Mouse (Mus musculus): Measurements from ENCODE around the gene Ccdc85b.
"Not testable (repeated sequence)": the region's sequence is repeated elsewhere in the genome, so short reads cannot be mapped to it uniquely, and the experiment has no call there.

The Ccdc85b gene

DNA sequence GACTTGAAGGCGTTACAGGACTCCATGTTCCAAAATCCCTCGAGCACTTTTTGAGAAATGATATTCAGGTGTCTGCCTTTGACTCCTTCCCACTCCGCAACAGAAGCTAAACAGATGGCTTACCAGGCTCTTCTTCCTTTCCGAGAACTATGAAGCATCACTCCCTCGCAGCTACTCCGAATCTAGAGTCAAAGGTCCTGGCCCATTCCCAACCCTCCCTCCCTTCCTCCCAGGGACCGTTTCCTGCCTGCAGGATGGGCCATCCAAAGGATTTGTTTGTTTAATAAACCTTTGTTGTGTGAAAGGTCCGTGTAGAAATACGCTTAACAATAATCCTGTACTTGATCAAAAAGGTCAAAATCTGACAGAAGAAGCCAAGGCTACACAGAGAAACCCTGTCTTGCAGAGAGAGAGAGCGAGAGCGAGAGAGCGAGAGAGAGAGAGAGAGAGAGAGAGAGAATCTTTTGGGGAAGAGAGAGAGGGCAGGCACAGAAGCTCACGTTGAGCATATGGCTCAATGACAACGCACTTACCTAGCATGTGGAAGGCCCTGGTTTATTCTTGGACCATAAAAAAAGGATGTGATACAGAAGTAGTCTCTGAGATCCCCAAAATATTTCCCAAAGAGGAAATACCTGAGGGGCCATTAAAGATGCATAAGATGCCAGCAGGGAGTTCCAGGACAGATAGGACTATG, at the start of gene Ccdc85b:
Gene Ccdc85b (minus strand): TSS at position 149 of the 697 bp plus-strand sequence.
- no peak for DNase-seq

DNA sequence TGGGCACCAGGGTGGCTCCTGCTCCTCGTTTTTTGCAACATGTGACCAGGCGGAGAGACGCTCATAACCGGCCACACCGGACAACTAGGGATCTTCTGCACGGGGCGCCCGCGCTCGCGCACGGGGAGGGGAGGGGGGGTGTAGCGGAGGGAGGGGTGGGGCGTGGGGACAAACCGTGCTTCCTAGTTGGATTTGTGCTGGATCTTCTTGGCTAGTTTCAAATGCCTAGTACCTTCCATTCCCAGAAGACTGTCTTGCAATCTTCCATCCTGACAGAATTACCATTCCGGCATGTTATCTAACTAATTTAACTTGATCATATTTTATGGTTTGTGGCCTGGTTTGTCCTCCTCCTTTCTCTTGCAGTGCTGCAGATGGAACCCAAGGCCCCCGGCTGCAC, 46.0 kb upstream of the Ccdc85b start, which contains the start of gene 1700020D05Rik:
Gene 1700020D05Rik (minus strand): TSS at position 101 of the 400 bp plus-strand sequence.
- DNase-seq = no peak

DNA sequence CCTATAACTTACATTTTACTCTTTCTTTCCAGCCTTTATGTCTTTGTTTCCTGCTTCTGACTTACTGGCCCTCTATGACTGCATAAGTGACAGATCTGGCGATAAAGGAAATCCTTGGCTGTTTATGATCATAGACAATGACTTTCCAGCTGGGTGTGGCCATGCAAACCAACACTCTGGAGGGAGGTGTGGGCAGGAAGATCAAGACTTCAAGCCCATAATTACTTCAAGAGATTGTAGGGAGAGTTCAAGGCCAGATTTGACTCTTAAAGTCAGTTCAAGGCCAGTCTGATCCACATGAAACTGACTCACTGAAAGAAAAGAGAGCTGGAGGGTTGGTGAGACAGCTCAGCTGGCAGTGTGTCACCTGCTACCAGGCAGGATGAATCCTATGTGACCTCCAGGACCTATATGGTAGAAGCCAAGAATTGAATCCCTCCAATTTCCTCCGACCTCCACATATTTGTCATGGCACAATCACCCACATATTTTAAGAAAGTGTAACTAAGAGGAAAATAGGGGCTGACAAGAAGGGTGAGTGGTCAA, 42.7 kb upstream of the Ccdc85b start:
- no peak for DNase-seq

DNA sequence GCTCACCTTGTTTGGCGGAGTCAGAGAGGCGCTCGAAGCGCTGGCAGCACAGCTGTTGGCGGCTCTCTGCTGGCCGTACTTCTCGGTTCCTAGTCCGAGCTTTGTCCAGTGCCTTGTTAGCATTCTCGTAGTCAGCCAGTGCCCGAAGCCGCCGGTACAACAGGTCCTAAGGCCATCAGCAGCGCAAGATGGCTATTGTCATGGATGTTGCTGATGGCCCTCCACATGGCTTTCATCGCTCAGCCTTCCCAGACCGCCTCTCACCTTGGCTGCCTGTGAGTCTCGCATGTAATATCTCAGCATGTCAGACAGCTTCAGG, 38.3 kb upstream of the Ccdc85b start:
- no peak for DNase-seq

DNA sequence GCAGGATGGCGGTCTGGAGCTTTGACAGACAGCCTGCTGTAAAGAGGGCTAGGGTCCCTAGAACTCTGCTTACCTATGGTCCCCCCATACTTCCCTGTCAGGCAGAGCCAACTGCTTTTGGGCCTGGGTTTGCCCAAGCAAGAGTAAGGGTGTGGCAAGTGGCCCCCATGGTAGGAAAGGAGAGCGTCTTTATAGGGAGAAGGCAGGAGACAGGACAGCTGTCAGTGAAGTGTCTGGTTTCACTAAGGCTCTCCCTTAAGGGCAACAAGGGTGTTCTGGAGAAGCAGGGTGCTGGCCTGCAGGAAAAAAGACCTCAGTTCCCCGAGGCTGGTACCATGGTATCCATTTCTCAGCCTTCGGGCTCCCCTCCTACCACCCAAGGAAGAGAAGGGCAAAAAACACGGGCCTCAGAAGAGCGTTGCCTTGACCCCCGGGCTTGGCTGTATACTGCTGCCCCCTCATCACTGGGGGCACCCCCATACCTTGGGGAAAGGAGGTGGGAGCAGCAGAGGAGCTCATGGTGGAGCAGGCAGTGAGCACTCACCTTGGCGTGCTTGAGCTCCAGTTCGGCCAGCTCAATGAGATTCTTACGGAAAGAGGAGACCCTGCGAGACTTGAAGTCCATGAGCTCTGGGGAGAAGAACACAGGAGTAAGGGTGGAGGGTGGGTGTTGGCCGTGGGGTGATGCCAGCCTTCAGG, 37.8 kb upstream of the Ccdc85b start:
- DNase-seq = no peak

DNA sequence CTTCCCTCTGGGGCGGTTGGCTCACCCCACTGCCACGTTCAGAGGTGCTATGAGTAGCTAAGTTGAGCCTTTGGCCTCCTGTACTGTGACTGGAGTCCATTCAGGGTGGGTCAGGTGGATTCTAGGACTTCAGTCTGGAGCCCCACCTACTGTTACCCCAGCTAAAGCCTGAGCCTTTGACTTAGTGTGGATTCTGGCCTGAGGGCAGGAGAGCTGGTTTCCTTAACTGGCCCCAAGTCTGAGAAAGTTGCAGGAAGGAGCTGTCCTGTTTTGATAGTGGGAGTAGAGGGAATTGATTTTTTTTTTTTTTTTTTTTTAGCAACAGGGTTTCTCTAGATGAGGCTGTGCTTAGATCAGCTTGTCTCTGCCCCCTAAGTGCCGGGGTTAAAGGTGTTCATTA, 36.6 kb upstream of the Ccdc85b start:
- DNase-seq = no peak

DNA sequence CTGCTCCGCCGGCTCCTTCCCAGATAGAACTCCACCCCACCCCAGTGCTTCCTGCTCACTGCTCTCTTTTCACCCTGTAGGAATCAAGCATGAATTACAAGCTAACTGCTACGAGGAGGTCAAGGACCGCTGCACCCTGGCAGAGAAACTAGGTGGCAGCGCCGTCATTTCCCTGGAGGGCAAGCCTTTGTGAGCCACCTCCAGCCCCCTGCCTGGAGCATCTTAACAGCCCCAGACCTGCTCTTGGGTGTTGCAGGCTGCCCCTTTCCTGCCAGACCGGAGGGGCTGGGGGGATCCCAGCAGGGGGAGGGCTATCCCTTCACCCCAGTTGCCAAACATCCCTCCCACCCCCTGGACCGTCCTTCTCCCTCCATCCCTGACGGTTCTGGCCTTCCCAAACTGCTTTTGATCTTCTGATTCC, 35.6 kb upstream of the Ccdc85b start:
- not testable (repeated sequence) for DNase-seq

DNA sequence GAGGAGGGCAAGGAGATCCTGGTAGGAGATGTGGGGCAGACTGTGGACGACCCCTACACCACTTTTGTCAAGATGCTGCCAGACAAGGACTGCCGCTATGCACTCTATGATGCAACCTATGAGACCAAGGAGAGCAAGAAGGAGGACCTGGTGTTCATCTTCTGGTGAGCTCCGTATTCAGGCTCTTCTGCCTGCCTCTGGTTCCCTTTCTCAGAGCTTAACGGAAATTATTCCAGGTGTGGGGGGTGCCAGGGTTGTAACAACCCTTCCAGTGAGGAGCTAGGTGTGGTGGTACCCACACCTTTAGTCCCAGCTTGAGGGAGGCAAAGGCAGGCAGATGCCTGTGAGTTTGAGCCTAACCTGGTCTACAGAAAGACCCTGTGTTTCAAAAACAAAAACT, 34.9 kb upstream of the Ccdc85b start:
- DNase-seq = no peak

DNA sequence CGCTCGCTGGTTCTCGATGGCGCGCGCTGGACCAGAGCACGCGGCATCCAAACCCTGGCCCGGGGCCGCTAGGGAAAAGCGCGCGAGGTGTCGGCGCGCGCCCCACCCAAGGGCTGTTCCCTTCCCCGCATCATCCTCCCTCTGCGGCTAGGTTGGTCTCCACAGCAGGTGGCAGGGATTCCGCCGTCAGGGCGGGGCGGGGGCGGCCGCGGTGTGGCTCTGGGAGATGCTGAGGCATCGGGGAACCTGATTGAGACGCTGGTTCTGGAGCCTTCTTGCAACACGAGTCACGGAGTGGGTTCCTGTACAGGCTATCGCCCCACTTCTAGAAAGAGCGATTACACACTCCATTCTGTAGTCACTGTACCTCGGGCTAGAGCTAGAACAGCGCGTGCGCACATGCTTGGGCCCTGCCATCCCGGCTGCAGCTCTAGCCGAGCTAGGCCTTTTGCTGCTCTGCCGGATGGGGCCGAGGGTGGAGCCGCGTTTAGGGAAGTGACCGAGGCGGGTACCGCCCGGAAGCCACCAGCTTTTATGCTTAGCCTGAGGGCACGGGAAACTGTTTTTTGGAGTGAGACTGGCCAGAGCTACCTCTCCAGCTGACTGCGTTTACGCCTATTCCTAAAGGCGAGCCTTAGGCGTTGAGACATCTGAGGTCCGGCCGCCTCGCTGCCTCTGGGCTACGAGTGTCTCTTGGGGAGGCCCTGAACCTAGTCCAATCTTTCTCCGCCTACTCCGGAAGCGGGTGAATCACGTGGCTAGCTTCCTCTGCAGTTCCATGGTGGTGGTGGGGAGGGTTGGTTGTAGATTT, 33.4 kb upstream of the Ccdc85b start:
- DNase-seq = peak; percentile 93

DNA sequence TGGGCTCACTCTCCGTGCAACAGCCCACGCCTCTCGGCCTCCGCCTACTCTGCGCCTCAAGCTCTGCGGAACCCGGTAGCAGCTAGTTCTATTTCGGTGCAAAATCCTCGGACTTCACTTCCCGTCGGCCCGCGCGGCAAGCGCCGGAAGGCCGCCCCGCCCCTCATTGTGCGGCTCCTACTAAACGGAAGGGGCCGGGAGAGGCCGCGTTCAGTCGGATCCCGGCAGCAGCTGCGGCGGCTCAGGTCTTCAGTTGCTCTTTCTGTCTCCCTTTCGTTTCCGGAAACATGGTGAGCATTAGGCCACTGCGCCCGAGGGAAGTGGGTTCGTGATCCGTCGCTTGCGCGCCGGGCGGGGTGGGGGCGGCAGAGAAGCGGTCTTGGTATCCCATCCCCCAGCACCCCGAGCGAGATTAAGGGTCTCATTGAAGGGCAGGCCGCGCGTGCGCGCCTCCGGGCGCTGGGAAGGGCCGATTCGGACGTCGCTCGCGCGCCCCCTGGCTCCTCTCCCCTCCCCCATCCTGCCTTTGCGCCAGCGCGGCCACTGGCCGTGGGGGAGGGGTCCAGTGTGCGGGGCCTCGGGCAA, 32.7 kb upstream of the Ccdc85b start, which contains the start of gene Cfl1:
Gene Cfl1 (plus strand): TSS at position 143 of the 585 bp plus-strand sequence.
- peak; percentile 98 for DNase-seq

DNA sequence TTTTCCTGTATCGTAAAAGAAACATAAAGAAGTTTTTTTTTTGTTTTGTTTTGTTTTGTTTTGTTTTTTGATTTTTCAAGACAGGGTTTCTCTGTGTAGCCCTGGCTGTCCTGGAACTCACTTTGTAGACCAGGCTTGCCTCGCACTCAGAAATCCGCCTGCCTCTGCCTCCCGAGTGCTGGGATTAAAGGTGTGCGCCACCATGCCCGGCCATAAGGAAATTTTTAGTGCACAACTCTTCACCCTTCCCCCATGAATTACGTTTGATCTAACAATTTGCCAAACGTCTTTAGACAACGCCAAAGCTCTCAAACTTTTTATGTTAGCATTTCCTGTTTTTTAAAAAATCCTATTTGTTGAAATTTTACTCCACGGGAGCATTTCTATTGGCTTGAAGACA, 32.0 kb upstream of the Ccdc85b start:
- peak; percentile 9 for DNase-seq

DNA sequence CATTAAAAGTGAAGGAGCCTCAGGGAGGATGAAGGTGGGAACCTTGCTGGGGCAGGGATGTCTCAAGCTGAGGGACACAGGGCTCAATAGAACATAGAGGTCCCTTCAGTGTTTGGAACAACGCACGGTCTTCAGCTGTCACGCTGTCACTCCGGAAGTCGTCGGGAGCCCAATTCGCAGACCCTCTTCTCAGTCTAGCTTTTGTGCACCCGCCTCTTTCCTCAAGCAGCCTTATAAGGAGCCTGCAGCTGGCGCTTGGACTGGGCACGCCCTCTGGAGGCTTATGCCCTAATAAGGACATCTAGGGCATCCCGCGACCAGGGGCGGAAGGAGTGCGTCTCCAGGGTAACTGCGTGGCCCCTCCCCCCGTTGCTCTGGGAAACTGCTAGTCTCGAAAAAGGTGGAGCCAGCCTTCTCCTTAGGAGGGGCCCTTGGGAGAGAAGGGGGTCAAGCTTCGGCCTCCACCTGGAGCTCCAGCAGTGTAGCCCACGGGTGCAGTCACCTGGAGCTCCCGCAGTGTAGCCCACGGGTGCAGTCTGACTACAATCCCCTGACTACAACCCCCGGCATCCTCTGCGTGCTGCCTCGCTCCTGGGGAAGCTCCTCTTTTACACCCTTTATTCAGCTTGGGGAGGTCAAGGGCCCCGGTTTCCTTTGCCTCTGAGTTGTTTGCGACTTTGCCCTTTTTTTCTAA, 31.3 kb upstream of the Ccdc85b start:
- peak; percentile 99 for DNase-seq

DNA sequence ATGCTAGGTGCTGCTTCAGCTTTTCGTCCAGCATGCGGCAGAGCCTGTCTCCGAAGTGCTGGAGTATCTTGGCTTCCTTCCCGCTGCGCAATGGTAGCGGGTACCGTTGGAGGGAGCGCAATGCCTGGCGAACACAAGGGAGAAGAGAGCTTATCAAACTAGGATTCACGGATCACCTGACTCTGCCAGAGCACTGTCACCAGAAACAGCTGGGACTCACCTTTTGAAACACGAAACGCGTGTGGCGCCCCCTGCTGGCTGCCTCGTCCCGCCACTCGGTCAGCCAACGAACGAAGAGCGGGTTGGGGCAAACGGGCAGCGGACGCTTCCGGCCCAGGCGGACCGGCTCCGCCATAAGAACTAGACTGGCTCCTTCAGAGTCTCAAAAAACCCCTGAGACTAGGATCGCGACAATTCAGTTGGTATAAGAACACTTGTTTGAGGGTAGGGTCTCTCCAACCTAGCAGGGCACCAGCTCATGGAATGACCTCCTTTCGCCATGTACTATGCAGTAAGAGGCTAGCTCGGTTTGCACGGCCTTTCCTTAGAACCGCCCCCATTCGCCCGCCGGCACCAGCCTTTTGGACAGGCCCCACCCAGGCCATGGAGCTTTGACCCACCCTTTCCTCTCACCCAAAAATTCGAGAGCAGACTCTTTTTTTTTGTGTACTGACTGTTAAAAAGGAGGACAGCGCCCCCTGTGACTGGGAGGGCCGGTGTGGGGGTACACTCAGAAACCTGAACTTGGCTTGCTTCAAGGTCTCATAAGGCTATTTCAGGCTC, 30.3 kb upstream of the Ccdc85b start, which contains the start of gene Mus81:
Gene Mus81 (minus strand): TSS at position 635 of the 783 bp plus-strand sequence.
- DNase-seq = peak; percentile 99

DNA sequence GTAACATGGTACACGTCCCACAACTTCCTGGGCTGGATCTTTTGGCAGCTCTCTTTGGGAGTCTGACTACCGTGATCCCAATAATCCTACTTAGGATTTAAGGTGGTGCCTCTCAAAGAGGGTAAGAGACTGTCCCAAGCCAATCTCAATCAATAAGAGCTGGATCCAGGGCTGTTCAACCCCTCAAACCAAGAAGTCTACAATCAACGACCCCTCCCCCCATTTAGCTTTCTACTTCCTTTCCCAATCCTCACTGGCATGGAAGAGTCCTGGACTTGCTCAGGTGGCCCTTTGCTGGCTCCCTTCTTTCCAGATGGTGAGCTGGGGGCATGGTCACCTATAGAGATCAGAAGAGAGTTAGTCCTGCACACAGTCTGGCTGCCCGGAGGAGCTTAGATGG, 29.1 kb upstream of the Ccdc85b start:
- peak; percentile 7 for DNase-seq

DNA sequence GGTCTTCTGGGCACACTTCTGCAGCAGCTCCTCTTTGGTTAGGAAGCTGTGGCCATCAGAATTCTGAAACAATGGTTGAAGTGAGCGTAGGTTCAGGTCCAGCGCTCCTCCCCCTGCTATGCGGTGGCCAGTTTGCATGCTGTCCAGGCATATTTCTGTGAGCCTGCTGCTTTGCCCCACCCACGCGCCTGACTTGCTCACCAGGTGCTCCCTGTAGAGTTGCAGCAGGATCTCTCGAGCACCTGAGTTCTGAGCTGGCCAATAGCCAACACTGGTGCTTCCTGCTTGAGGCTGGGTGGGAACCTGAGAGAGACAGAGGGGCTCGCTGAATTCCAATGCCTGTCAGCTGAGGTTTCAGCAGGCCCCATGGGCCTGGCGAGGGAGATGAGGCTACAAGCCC, 28.6 kb upstream of the Ccdc85b start:
- DNase-seq = peak; percentile 66

DNA sequence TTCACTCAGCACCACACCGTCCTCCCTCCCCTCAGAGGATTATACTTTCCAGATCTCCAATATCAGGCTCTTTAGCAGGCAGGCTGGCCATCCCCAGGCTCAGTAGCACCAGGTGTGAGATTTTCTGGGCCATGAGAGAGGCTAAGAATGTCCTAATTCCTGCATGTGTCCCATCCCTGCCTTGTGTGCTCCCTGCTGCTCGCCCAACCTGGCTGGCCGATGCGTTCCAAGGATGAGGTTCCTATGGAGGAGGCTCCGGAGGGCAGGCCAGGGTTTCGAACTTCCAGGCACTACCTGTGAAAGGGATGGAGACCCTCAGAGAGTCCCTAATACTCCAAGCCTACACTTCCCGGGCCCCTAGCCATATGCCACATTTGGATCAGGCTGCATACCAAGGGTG, 28.1 kb upstream of the Ccdc85b start:
- no peak for DNase-seq

DNA sequence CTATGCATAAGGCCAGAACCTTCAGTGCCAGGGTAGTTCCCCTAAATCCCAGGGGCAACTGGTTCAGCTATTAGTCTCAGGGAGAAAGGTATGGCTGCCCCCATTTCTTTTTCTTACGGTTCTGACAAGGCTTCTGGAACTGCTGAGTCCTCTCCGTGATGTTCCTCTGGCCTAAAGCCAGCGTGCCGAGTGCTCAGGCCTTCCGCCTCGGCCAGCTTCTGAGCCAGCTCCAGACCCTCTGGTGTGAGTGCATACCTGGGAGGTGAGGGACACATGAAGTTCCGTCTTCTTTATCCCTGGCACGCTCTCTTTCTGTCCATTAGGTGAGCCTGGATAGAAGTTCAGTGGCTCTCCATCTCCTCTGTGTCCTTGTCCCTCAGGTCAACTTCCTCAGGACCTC, 27.7 kb upstream of the Ccdc85b start:
- DNase-seq = peak; percentile 18

DNA sequence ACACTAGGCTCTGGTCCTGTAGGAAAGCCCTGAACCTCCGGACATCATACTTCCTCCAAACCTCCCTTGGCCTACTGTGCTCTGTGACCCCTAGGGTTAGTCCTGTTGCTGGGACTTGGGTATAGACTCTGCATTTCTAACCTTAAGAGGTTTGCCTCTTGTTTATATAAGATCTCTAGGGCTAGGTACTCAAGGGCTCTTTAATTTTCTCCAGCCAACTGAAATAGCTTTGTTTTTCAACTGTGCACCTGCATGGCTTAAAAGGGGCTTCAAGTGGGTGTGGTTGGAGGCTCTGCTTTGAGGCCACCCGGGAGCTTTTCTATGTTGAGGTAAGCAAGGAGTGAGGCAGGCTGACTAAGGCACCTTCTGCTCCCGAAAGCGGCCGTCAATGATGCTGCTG, 26.8 kb upstream of the Ccdc85b start:
- no peak for DNase-seq

DNA sequence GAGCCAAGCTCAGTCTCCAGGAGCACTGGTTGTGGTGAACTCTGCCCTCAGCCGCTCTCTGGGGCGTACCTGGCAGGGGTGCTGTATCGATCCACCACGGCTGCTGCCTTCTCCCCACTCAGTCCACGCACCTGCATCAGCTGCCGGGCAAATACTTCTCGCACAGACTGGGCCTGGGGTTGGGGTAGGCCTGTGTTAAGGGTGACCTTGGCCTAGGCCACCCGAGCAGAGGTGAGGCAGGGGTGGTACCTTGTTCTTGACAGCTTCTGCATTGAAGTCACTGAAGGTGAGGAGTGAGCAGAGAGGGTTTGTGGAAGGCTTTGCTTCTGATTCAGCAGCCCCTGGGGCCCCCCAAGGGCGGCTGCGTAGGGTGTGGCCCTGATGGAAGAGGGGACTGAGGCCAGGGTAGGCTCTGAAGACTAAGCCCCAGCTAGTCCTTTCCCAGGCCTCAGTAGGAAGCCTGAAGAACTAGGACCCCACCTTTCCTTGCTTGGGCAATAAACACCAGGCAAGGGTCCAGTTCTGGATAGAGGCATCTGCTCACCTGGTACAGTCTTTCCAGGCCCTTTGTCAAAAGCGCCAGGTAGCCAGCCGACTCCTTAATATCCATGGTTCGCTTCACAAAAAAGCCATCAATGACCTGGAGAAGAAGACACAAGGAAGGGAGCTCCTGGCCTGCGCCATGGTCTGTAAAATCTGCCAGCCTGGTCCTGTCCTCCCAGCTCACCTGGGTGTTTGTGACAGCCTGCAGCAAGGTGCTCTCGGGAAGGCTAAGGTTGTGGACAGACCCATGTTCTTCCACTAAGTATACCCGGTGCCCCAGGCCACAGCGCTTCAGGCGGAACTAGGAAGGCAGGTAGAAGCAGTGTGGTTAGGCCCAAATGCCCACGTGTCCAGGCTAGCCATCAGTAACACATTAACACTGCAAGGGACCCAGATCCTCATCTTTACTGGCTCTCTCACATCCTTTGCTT, 26.0 kb upstream of the Ccdc85b start:
- no peak for DNase-seq

DNA sequence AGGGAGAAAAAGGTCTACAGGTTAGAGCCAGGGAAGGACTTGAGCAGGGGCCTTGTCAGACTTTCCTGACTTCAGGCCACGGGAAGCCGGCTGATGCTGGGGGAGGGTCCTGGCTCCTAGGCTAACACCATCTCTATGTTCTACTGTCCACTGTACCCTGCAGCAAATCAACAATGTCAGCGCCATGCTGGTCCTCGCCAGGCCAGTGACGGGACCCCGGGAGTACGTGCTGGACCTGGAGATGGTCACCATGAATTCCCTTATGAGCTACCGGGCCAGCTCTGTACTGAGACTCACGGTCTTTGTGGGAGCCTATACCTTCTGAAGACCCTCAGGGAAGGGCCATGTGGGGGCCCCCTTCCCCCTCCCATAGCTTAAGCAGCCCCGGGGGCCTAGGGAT, 23.7 kb upstream of the Ccdc85b start:
- no peak for DNase-seq

Measured in lung, postnatal 10 days (tissue).